Mouse (Mus musculus): ENCODE data around the gene Akap7.

- no peak for TF ChIP-seq CTCF (conservative IDR thresholded peaks at IDR 0.05; ENCODE audit: low read length)
- TF ChIP-seq POU5F1 (IDR thresholded peaks at IDR 0.05; ENCODE audit: borderline replicate concordance, low read length), result no peak
These were observed 8.6 kb downstream of the Akap7 start for GRCm38 (mm10) chr10:25299031-25299529.
